Mouse (Mus musculus) liver, embryonic 13.5 days (tissue): ENCODE results near the gene Gon7. TPM values are rescaled to one million over a fixed set of nuclear protein-coding genes. Genes with fewer than 3 reads are reported as not detected.

ENCODE experiments used
- ATAC-seq: fragments of 200-750 bp; cut with Nextera tagmentation; 2 replicates; pipeline ENCODE4 v1.8.0; 2017; ENCODE audit warnings: low read depth, mild to moderate bottlenecking, moderate number of reproducible peaks, moderate library complexity
- DNase-seq: peaks from one replicate; pipeline ENCODE4 v3.0.0; 2022
- H3K27ac ChIP-seq: fragments of 300-500 bp; sonication (generic); 2 replicates; pipeline ENCODE4 v1.5.1; 2015; ENCODE audit warnings: moderate library complexity, mild to moderate bottlenecking, inconsistent platforms
- H3K27me3 ChIP-seq: fragments of 300-500 bp; sonication (generic); 2 replicates; pipeline ENCODE4 v1.6.1; 2015; ENCODE audit warnings: mild to moderate bottlenecking, inconsistent platforms
- H3K36me3 ChIP-seq: fragments of 300-500 bp; sonication (generic); 2 replicates; pipeline ENCODE4 v1.6.1; 2015; ENCODE audit warnings: mild to moderate bottlenecking, inconsistent platforms
- H3K4me1 ChIP-seq: fragments of 300-500 bp; sonication (generic); replicated peaks from 2 replicates; pipeline ENCODE4 v1.6.1; 2015; ENCODE audit warnings: inconsistent platforms
- H3K4me2 ChIP-seq: fragments of 300-500 bp; sonication (generic); 2 replicates; pipeline ENCODE4 v1.6.1; 2015; ENCODE audit warnings: inconsistent platforms, mild to moderate bottlenecking, moderate library complexity
- H3K4me3 ChIP-seq: fragments of 300-500 bp; sonication (generic); replicated peaks from 2 replicates; pipeline ENCODE4 v1.5.1; 2015; ENCODE audit warnings: mild to moderate bottlenecking, inconsistent platforms
- H3K9ac ChIP-seq: fragments of 300-500 bp; sonication (generic); 2 replicates; pipeline ENCODE4 v1.6.1; 2015; ENCODE audit warnings: mild to moderate bottlenecking, inconsistent platforms
- H3K9me3 ChIP-seq: fragments of 300-500 bp; sonication (generic); replicated peaks from 2 replicates; pipeline ENCODE4 v1.6.1; 2016; ENCODE audit warnings: inconsistent platforms
- WGBS: fragments of 180-500 bp; shearing (Covaris S2); methylation state at CpG from one replicate; pipeline ENCODE4 v1.1.7; 2015; ENCODE audit not compliant: insufficient replicate concordance; 5-methylcytosine and 5-hydroxymethylcytosine counted together
- polyA plus RNA-seq: library from polyadenylated mRNA; unstranded; fragments of >200 nt; fragmentation: Nextera tagmentation; extraction: Ambion mirVana; gene quantifications from 2 replicates; pipeline ENCODE4 v1.2.1, GENCODE M21; 2015

Gene Gon7
- polyA plus RNA-seq, 1 experiment from 2014 or later, result 16.6 TPM

GRCm38 (mm10) chr12:102719552-102720315 lies 37.9 kb downstream of the Gon7 start:
- ATAC-seq (no peak), DNase-seq (no peak)
- no peak overlapping the region for H3K27ac ChIP-seq
- H3K9ac ChIP-seq, result no peak overlapping the region
- H3K9me3 ChIP-seq, result no peaks in the 10 kb centered on the region
- H3K27me3 ChIP-seq, result no peaks in the 10 kb centered on the region
- H3K4me1 ChIP-seq, result no peaks in the 10 kb centered on the region
- no peak overlapping the region for H3K4me3 ChIP-seq
- H3K4me2 ChIP-seq, result no peak overlapping the region
- 35% methylated on average over 13 of the region's 13 CpGs for WGBS
- H3K36me3 ChIP-seq, result no peaks in the 10 kb centered on the region

- Histone ChIP-seq H3K27ac (no peak overlapping the region), H3K27me3 (no peaks in the 10 kb centered on the region), H3K4me3 (no peak overlapping the region), H3K4me2 (no peak overlapping the region), H3K4me1 (0 out of 2 replicates have a peak, but pooled peaks cover 3% of the 10 kb centered on the region), H3K36me3 (no peaks in the 10 kb centered on the region), H3K9me3 (no peaks in the 10 kb centered on the region), H3K9ac (no peak overlapping the region)
- no peak for DNase-seq
- no peak for ATAC-seq
- 68% methylated on average over 10 of the region's 10 CpGs for WGBS
Observed at GRCm38 (mm10) chr12:102714654-102715395, 42.8 kb downstream of the Gon7 start.

GRCm38 (mm10) chr12:102714116-102714515 lies 43.5 kb downstream of the Gon7 start:
- no peak for DNase-seq
- Histone ChIP-seq H3K4me3 (no peak overlapping the region), H3K9me3 (no peaks in the 10 kb centered on the region), H3K27me3 (no peaks in the 10 kb centered on the region), H3K27ac (no peak overlapping the region), H3K4me1 (0 out of 2 replicates have a peak, but pooled peaks cover 3% of the 10 kb centered on the region), H3K4me2 (no peak overlapping the region), H3K9ac (no peak overlapping the region), H3K36me3 (no peaks in the 10 kb centered on the region)
- no peak for ATAC-seq
- WGBS, result 58% methylated on average over 2 of the region's 2 CpGs

GRCm38 (mm10) chr12:102713153-102713865 lies 44.3 kb downstream of the Gon7 start:
- H3K9ac ChIP-seq, result no peak overlapping the region
- H3K4me2 ChIP-seq, result no peak overlapping the region
- WGBS, result 44% methylated on average over 20 of the region's 20 CpGs
- H3K27ac ChIP-seq, result no peak overlapping the region
- H3K9me3 ChIP-seq, result no peaks in the 10 kb centered on the region
- no peaks in the 10 kb centered on the region for H3K36me3 ChIP-seq
- no peak for ATAC-seq
- no peak overlapping the region for H3K4me3 ChIP-seq
- no peaks in the 10 kb centered on the region for H3K27me3 ChIP-seq
- no peak for DNase-seq
- 0 out of 2 replicates have a peak, but pooled peaks cover 3% of the 10 kb centered on the region for H3K4me1 ChIP-seq

GRCm38 (mm10) chr12:102710851-102711375 lies 46.7 kb downstream of the Gon7 start:
- H3K9ac ChIP-seq, result no peak overlapping the region
- no peak overlapping the region for H3K4me2 ChIP-seq
- ATAC-seq (no peak), DNase-seq (no peak)
- H3K4me1 ChIP-seq, result 0 out of 2 replicates have a peak, but pooled peaks cover 3% of the 10 kb centered on the region
- no peak overlapping the region for H3K4me3 ChIP-seq
- 59% methylated on average over 4 of the region's 4 CpGs for WGBS
- H3K36me3 ChIP-seq, result no peaks in the 10 kb centered on the region
- H3K27me3 ChIP-seq, result peaks cover 13% of the 10 kb centered on the region
- H3K27ac ChIP-seq, result no peak overlapping the region
- H3K9me3 ChIP-seq, result no peaks in the 10 kb centered on the region

- H3K36me3 ChIP-seq, result no peaks in the 10 kb centered on the region
- H3K4me1 ChIP-seq, result peaks cover 13% of the 10 kb centered on the region
- H3K9ac ChIP-seq, result no peak overlapping the region
- H3K9me3 ChIP-seq, result no peaks in the 10 kb centered on the region
- WGBS, result 81% methylated on average over 5 of the region's 5 CpGs
- DNase-seq (no peak), ATAC-seq (no peak)
- no peak overlapping the region for H3K4me2 ChIP-seq
- H3K27ac ChIP-seq, result no peak overlapping the region
- H3K27me3 ChIP-seq, result peaks cover 14% of the 10 kb centered on the region
- H3K4me3 ChIP-seq, result no peak overlapping the region
Observed at GRCm38 (mm10) chr12:102709896-102710295, 47.7 kb downstream of the Gon7 start.

- Histone ChIP-seq H3K36me3 (no peaks in the 10 kb centered on the region), H3K4me2 (no peak overlapping the region), H3K27me3 (peaks cover 17% of the 10 kb centered on the region), H3K27ac (no peak overlapping the region), H3K4me3 (no peak overlapping the region), H3K4me1 (peaks cover 24% of the 10 kb centered on the region), H3K9ac (no peak overlapping the region), H3K9me3 (no peaks in the 10 kb centered on the region)
- 70% methylated on average over 11 of the region's 11 CpGs for WGBS
- ATAC-seq, result no peak
- DNase-seq, result no peak
Observed at GRCm38 (mm10) chr12:102708220-102708619, 49.4 kb downstream of the Gon7 start.

- no peak for ATAC-seq
- Histone ChIP-seq H3K9me3 (no peaks in the 10 kb centered on the region), H3K9ac (no peak overlapping the region), H3K27ac (no peak overlapping the region), H3K27me3 (peaks cover 17% of the 10 kb centered on the region), H3K4me1 (peaks cover 36% of the 10 kb centered on the region), H3K36me3 (no peaks in the 10 kb centered on the region), H3K4me3 (no peak overlapping the region), H3K4me2 (no peak overlapping the region)
- DNase-seq, result no peak
- 72% methylated on average over 10 of the region's 10 CpGs for WGBS
Observed at GRCm38 (mm10) chr12:102706833-102707463, 50.7 kb downstream of the Gon7 start.

GRCm38 (mm10) chr12:102705906-102706640 lies 51.5 kb downstream of the Gon7 start:
- no peak for ATAC-seq
- H3K27me3 ChIP-seq, result peaks cover 17% of the 10 kb centered on the region
- H3K9me3 ChIP-seq, result no peaks in the 10 kb centered on the region
- no peaks in the 10 kb centered on the region for H3K36me3 ChIP-seq
- no peak overlapping the region for H3K9ac ChIP-seq
- WGBS, result 74% methylated on average over 6 of the region's 6 CpGs
- H3K27ac ChIP-seq, result no peak overlapping the region
- H3K4me1 ChIP-seq, result peaks cover 44% of the 10 kb centered on the region
- H3K4me2 ChIP-seq, result peak overlapping the region; percentile 99
- no peak for DNase-seq
- H3K4me3 ChIP-seq, result no peak overlapping the region

- Histone ChIP-seq H3K27me3 (peaks cover 17% of the 10 kb centered on the region), H3K27ac (peak overlapping the region; percentile 77), H3K4me2 (peak overlapping the region; percentile 99), H3K4me1 (peaks cover 48% of the 10 kb centered on the region), H3K4me3 (peak overlapping the region; percentile 75), H3K9ac (peak overlapping the region; percentile 84), H3K9me3 (no peaks in the 10 kb centered on the region), H3K36me3 (no peaks in the 10 kb centered on the region)
- DNase-seq (peak; percentile 69), ATAC-seq (peak; percentile 79)
- WGBS, result 5% methylated on average over 41 of the region's 45 CpGs
Observed at GRCm38 (mm10) chr12:102705216-102705871, 52.3 kb downstream of the Gon7 start.
